Mouse (Mus musculus) ES-Bruce4 (cell line): ENCODE data around the gene Eif4g3. TPM values are rescaled to one million over a fixed set of nuclear protein-coding genes. Genes with fewer than 3 reads are reported as not detected.
A peak's percentile ranks its signal among the peaks of the same experiment; 100 is the strongest.

Source experiments
- H3K27ac ChIP-seq: 2 replicates; pipeline ENCODE4 v1.5.1; 2012; ENCODE audit warnings: low read length, inconsistent platforms; ENCODE audit not compliant: insufficient read depth
- H3K27me3 ChIP-seq: 2 replicates; pipeline ENCODE4 v1.6.1; 2012; ENCODE audit warnings: mild to moderate bottlenecking, low read length, inconsistent platforms; ENCODE audit not compliant: control insufficient read depth, poor library complexity, insufficient read depth, severe bottlenecking
- H3K36me3 ChIP-seq: 2 replicates; pipeline ENCODE4 v1.6.1; 2012; ENCODE audit warnings: inconsistent platforms, mild to moderate bottlenecking, low read length, moderate library complexity; ENCODE audit not compliant: control insufficient read depth, poor library complexity, insufficient read depth, severe bottlenecking
- H3K4me1 ChIP-seq: one replicate; pipeline ENCODE4 v1.8.1; 2011; ENCODE audit warnings: low read length; ENCODE audit not compliant: control insufficient read depth, insufficient read depth
- H3K4me3 ChIP-seq: 2 replicates; pipeline ENCODE4 v1.5.1; 2011; ENCODE audit warnings: low read depth, mild to moderate bottlenecking, low read length
- H3K9ac ChIP-seq: 2 replicates; pipeline ENCODE4 v1.6.1; 2012; ENCODE audit warnings: low read depth, mild to moderate bottlenecking, inconsistent platforms; ENCODE audit not compliant: poor library complexity, severe bottlenecking
- H3K9me3 ChIP-seq: replicated peaks from 2 replicates; pipeline ENCODE4 v1.6.1; 2012; ENCODE audit warnings: mild to moderate bottlenecking, low read length, inconsistent platforms; ENCODE audit not compliant: control insufficient read depth, poor library complexity, insufficient read depth, severe bottlenecking
- CTCF ChIP-seq: IDR thresholded peaks from one replicate; pipeline ENCODE4 v1.8.1; 2011; ENCODE audit warnings: low read depth, low read length
- EP300 ChIP-seq: IDR thresholded peaks from 2 replicates; pipeline ENCODE4 v1.6.1; 2011; ENCODE audit warnings: low read depth, low read length; ENCODE audit not compliant: insufficient read depth
- POLR2A ChIP-seq: IDR thresholded peaks from one replicate; pipeline ENCODE4 v1.8.1; 2011; ENCODE audit warnings: low read length; ENCODE audit not compliant: insufficient read depth
- polyA plus RNA-seq: library from polyadenylated mRNA; stranded (reverse); fragments of >200 nt; gene quantifications from 2 replicates; pipeline ENCODE4 v1.2.4, GENCODE M21; 2011; ENCODE audit warnings: low read depth; ENCODE audit not compliant: missing spikeins, insufficient read depth, insufficient read length

Gene Eif4g3
- 71.7 TPM in 2 replicates for polyA plus RNA-seq

DNA sequence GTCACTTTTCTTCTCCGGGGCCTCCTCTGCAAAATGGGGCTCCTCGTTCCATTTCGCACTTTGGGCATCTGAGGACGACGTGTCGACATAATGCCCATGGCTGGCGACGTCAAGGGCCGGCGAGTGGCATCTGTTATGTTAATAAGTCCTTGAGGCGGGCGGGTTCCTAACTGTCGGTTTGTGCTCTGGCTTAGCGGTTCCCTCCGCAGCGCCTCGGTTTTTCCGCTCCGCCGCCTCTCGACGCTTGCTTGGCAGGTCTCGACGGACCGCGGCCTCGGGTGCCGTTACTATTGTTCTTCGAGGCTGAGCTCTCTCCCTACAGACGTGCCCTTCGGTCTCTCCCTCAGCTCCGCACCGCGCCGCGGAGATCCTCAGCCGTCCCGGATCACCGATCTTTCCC lies at the start of gene Eif4g3:
Eif4g3 (plus strand) TSS at position 133 of the 400 bp plus-strand sequence.
- no peak within 1 kb of the TSS for H3K27ac ChIP-seq
- TF ChIP-seq CTCF = no peak
- no peak for TF ChIP-seq POLR2A
- TF ChIP-seq EP300 = no peak
- H3K9ac ChIP-seq = peak within 1 kb of the TSS; percentile 88
- H3K27me3 ChIP-seq = no peaks in the 10 kb centered on the region
- no peaks in the 10 kb centered on the region for H3K9me3 ChIP-seq
- H3K4me3 ChIP-seq = peak within 1 kb of the TSS; percentile 78
- H3K4me1 ChIP-seq = no peaks in the 10 kb centered on the region
- H3K36me3 ChIP-seq = no peaks in the 10 kb centered on the region

DNA sequence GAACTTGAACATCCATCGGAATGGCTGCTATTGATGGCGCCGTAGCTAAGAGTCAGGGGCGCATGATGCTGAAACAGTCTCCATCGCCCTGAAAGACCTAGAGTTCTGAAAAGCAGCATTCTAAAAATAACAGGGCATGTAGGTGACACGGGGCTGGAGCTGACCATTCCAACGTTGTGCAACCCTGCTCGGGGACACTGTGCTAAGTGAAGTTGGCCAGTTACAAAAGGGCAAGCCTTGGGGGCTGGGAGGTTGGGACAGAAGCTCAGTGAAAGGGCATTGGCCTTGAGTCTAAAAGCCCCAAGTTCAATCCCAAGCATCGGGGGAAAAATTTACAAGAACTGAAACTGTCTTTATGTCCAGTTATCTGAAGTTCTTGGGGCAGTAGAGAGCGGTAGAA lies 49.3 kb upstream of the Eif4g3 start:
- no peaks in the 10 kb centered on the region for H3K27me3 ChIP-seq
- H3K4me1 ChIP-seq = no peaks in the 10 kb centered on the region
- H3K36me3 ChIP-seq = 0 out of 2 replicates have a peak, but pooled peaks cover 3% of the 10 kb centered on the region
- no peaks in the 10 kb centered on the region for H3K9me3 ChIP-seq
- H3K9ac ChIP-seq = no peak overlapping the region
- no peak overlapping the region for H3K4me3 ChIP-seq
- TF ChIP-seq POLR2A (no peak), CTCF (no peak), EP300 (no peak)
- no peak overlapping the region for H3K27ac ChIP-seq

DNA sequence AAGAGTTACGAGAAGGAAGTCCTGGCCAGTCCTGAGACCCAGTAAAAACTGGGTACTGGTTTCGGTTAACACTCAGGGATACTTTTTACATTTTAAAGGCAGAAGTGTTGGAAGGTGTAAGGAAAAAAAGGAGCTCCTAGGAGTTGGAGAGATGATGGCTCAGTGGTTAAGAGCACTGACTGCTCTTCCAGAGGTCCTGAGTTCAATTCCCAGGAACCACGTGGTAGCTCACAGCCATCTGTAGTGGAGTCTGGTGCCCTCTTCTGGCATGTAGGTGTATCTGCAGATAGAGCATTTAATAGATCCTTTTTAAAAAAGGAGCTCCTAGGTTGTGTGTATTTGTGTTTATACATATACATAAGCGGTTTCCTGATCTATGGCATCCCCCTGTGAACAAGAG lies 47.4 kb upstream of the Eif4g3 start:
- TF ChIP-seq EP300 (no peak), CTCF (peak; percentile 23), POLR2A (no peak)
- Histone ChIP-seq H3K27ac (no peak overlapping the region), H3K4me3 (no peak overlapping the region), H3K27me3 (no peaks in the 10 kb centered on the region), H3K9ac (no peak overlapping the region), H3K9me3 (no peaks in the 10 kb centered on the region), H3K4me1 (no peaks in the 10 kb centered on the region), H3K36me3 (no peaks in the 10 kb centered on the region)

DNA sequence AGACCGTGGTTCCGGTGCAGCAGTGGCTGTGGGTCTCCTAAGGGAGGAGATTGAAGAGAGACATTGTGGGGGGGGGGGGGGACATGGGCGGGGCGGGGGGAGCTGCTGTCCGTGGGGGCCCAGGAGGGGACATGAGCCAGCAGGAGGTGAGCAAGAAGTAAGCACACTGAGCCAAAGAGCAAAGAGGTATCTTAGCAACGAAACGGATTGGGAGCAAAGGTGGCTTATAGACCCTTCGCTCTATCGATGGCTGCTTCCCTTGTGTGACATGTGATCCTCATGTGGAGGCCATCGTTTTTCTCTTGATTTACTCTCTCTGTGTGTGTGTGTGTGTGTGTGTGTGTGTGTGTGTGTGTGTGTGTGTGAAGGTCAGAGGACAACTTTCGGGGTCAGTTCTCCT lies 46.4 kb upstream of the Eif4g3 start:
- H3K27ac ChIP-seq = no peak overlapping the region
- no peaks in the 10 kb centered on the region for H3K36me3 ChIP-seq
- no peak for TF ChIP-seq POLR2A
- no peak for TF ChIP-seq CTCF
- no peak for TF ChIP-seq EP300
- H3K4me1 ChIP-seq = no peaks in the 10 kb centered on the region
- no peak overlapping the region for H3K9ac ChIP-seq
- H3K9me3 ChIP-seq = no peaks in the 10 kb centered on the region
- H3K4me3 ChIP-seq = no peak overlapping the region
- no peaks in the 10 kb centered on the region for H3K27me3 ChIP-seq

DNA sequence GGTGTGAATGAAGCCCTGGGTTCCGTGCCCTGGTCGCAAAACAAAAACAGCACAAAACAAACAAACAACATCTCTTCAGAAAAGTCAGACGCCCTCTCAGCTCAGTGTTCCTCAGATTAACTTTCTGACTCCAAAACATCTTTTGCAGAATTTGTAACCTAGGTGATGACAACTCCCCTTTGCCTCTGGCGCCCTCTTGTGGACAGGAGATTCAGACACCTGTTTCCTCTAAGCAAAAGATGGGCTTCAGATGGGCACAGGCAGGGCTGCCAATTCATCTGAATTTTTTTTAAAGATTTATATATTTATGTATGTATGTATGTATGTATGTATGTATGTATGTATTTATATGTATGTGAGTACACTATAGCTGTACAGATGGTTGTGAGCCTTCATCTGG lies 40.0 kb upstream of the Eif4g3 start:
- H3K4me3 ChIP-seq = no peak overlapping the region
- no peaks in the 10 kb centered on the region for H3K27me3 ChIP-seq
- no peaks in the 10 kb centered on the region for H3K4me1 ChIP-seq
- TF ChIP-seq CTCF (peak; percentile 66), EP300 (no peak)
- no peaks in the 10 kb centered on the region for H3K36me3 ChIP-seq
- no peak overlapping the region for H3K9ac ChIP-seq
- H3K9me3 ChIP-seq = no peaks in the 10 kb centered on the region
- no peak overlapping the region for H3K27ac ChIP-seq

DNA sequence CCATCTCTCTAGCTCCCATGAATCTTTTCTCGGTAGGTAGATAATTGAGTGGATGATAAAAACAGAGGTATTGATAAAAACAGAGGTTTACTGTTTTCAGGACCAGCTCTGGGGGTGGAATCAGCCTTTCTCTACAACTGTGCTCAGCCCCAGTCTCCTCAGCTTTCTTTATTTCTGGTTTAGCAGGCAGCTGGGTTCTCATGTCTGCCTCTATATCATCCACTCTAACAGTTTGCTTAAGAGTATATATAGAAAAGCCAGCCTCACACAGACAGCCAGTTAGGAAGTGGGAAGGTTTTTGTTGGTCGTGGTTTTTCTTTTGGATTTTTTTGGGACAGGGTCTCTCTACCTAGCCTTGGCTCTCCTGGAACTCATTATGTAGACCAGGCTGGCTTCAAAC lies 38.6 kb upstream of the Eif4g3 start:
- Histone ChIP-seq H3K9ac (no peak overlapping the region), H3K27ac (no peak overlapping the region), H3K9me3 (no peaks in the 10 kb centered on the region), H3K4me3 (no peak overlapping the region), H3K4me1 (no peaks in the 10 kb centered on the region), H3K27me3 (no peaks in the 10 kb centered on the region), H3K36me3 (no peaks in the 10 kb centered on the region; the same call in 1 of the 2 replicates)
- TF ChIP-seq EP300 (no peak), POLR2A (no peak), CTCF (no peak)
